Mouse (Mus musculus) spleen, adult 2 months (tissue): Measurements from ENCODE around the gene Iffo2.

Experiments used
- CTCF ChIP-seq: fragments of 200-500 bp; IDR thresholded peaks from 2 replicates; pipeline ENCODE4 v1.5.1; 2011; ENCODE audit warnings: mild to moderate bottlenecking, inconsistent platforms; ENCODE audit not compliant: insufficient read depth, insufficient read length, insufficient replicate concordance; ENCODE audit errors: extremely low read depth
- POLR2A ChIP-seq: fragments of 200-500 bp; IDR thresholded peaks from 2 replicates; pipeline ENCODE4 v1.6.1; 2011; ENCODE audit warnings: low read depth, low read length, inconsistent platforms

- TF ChIP-seq CTCF, result no peak
- no peak for TF ChIP-seq POLR2A
These were observed 15.4 kb downstream of the Iffo2 start for GRCm38 (mm10) chr4:139545791-139546190.
